Mouse (Mus musculus): ENCODE results near the gene Pcbp4.
A peak's percentile ranks its signal among the peaks of the same experiment; 100 is the strongest.

The Pcbp4 gene

GRCm38 (mm10) chr9:106444836-106445235 lies 8.3 kb upstream of the Pcbp4 start:
- no peak for DNase-seq (ENCODE audit: low read depth, low spot score)

DNA sequence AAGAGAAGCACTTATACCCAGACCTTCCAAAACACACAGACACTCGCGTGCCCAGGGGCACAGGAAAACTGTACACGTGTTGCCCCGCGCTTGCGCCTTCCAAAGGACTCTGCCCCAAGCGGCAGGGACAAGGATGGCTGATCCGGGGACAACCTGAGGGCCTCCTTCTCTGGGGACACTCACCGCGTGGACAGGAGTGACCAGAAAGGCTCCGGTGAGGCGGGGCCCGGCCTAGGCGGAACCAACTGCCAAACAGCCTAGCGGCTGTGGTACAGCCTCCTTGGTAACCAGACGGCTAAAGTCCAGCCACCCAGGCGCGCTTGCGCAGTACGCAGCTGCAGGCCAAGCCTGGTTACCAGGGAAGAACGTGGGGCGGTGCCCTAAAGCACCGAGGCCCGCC lies 5.7 kb upstream of the Pcbp4 start, which contains the start of the genes Abhd14b and Abhd14a:
TSS of gene Abhd14b (plus strand) at position 112 of the 400 bp plus-strand sequence.
TSS of gene Abhd14a (minus strand) at position 331 of the 400 bp plus-strand sequence.
- DNase-seq (ENCODE audit: low read depth, low spot score) = peak; percentile 93

- no peak for DNase-seq (ENCODE audit: low read depth, low spot score)
Measured at GRCm38 (mm10) chr9:106447951-106448350, 5.1 kb upstream of the Pcbp4 start.

GRCm38 (mm10) chr9:106448498-106449031 lies 4.5 kb upstream of the Pcbp4 start:
- peak; percentile 76 for DNase-seq (ENCODE audit: low read depth, low spot score)

GRCm38 (mm10) chr9:106449947-106450346 lies 3.1 kb upstream of the Pcbp4 start:
- DNase-seq (ENCODE audit: low read depth, low spot score) = no peak

GRCm38 (mm10) chr9:106450661-106451060 lies 2.4 kb upstream of the Pcbp4 start:
- DNase-seq (ENCODE audit: low read depth, low spot score) = peak; percentile 88

DNA sequence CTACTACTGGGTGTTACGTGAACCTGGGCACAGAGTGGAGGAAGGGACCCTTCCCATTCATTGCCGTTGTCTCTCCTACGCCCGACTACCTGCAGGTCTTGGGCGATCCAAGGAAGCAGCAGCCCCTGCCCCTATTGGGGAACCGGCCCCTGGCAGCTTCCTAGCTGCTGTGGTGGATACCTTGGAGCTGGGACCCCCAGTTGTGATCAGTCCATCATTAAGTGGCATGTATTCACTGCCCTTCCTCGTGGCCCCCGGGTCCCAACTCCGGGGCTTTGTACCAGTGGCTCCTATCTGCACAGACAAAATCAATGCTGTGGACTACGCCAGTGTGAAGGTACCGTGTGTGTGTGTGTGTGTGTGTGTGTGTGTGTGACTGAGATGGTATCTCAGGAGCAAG lies 1.8 kb upstream of the Pcbp4 start:
- no peak for DNase-seq (ENCODE audit: low read depth, low spot score)

GRCm38 (mm10) chr9:106451899-106452298 lies 1.2 kb upstream of the Pcbp4 start:
- no peak for DNase-seq (ENCODE audit: low read depth, low spot score)

- no peak for DNase-seq (ENCODE audit: low read depth, low spot score)
Measured at GRCm38 (mm10) chr9:106452351-106452750, 740 bp upstream of the Pcbp4 start.

DNA sequence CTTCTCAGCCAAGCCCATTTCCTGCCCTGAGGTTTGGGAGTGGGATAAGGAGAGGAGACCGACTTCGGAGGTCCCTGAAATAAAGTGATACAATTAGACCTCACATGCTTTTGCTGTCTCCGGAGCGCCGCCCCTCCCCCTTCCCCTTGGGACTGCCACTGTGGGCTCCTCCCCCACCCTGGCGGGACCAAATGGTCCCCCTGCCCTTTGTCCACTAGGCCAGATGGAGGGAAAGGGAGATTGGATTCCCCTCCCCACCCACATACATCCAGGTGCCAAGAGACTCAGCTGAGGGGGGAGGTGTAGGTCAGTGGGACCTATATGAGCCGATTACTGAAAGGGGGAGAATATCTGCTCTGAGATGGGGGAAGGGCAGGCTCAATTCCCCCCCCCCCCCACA lies 270 bp upstream of the Pcbp4 start:
- DNase-seq (ENCODE audit: low read depth, low spot score) = peak; percentile 41

GRCm38 (mm10) chr9:106454071-106454761 lies 1.1 kb downstream of the Pcbp4 start:
- DNase-seq (ENCODE audit: low read depth, low spot score) = peak; percentile 57

GRCm38 (mm10) chr9:106454888-106455681 lies 2.0 kb downstream of the Pcbp4 start:
- DNase-seq (ENCODE audit: low read depth, low spot score) = peak; percentile 67

DNA sequence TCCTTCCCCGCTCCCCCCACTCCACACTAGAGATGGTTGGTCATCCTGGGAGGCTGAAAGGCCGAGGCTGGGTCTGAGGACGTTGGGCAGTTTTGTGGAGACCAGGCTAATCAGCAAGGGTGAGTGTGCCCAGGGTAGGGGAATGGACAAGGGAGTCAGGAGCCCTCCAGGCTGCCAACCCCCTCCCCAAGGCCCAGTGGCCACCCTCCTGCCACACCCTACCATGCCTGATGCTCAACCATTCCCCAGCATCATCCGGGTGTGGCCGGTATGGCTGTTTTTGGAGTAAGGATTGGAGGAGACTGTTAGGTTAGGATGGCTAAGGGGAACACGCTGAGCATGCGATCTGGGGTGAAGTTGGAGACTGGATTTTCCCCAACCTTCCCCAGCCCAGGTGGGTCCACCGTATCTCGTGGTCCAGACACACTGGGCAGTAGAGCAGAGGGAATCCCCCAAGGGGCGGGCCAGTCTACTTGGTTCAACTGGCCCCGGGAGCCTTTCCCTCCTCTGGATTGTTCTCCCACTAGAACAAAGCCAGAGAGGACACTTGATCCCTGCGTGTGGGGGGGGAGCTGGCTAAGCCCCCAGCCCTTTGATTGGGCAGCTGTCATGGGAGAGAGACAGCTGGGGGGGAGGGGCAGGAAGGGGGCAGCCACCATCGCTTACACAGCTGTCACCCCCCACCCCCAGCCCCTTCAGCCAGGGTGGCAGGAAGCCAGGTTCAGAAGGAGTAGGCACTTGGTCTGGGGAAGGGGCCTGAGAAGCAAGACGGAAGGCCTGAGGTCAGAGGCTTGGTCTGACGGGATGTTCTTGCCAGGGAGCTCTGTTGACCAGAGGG lies 3.5 kb downstream of the Pcbp4 start:
- DNase-seq (ENCODE audit: low read depth, low spot score) = no peak

DNA sequence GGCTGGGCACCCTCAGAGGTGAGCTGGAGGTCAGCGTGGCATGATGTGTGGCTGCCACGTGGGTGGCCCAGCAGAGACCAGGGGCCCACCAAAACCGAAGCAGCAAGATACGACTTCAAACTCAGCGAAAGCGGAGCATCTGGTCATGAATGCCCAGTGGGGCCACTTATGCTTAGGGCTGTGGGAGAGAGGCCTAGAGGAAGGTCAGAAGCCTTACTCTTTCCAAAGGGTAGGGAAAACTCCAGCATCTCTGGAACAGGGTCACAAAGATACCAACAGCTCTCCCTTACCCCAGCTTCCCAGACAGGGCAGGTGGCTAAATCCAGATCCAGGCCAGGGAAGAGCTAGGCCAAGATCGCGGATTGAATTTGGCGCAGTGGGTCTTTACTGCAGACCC lies 4.1 kb downstream of the Pcbp4 start:
- DNase-seq (ENCODE audit: low read depth, low spot score) = no peak

GRCm38 (mm10) chr9:106457920-106458319 lies 4.8 kb downstream of the Pcbp4 start:
- no peak for DNase-seq (ENCODE audit: low read depth, low spot score)

DNA sequence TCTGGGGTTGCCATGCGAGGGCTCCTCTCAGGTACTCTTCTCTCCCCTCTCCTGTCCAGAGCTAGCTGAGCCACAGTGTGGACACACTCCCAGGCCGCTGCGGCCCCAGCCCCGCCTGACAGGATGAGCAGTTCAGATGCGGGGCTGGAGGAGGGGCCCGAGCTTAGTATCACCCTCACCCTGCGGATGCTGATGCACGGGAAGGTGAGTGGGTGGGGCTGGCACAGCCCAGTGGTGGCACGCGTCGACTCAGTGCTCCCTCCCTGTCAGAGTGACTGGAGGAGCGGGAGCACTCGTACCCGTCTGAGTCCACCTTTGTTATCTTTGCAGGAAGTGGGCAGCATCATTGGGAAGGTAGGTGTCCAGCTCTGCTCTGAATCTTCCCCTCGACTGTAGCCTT lies 6.9 kb downstream of the Pcbp4 start:
- DNase-seq (ENCODE audit: low read depth, low spot score) = no peak

- no peak for DNase-seq (ENCODE audit: low read depth, low spot score)
Measured at GRCm38 (mm10) chr9:106460401-106461025, 7.4 kb downstream of the Pcbp4 start.

GRCm38 (mm10) chr9:106461026-106461415 lies 7.9 kb downstream of the Pcbp4 start:
- DNase-seq (ENCODE audit: low read depth, low spot score) = no peak

- no peak for DNase-seq (ENCODE audit: low read depth, low spot score)
Measured at GRCm38 (mm10) chr9:106461641-106462429, 8.7 kb downstream of the Pcbp4 start.

DNA sequence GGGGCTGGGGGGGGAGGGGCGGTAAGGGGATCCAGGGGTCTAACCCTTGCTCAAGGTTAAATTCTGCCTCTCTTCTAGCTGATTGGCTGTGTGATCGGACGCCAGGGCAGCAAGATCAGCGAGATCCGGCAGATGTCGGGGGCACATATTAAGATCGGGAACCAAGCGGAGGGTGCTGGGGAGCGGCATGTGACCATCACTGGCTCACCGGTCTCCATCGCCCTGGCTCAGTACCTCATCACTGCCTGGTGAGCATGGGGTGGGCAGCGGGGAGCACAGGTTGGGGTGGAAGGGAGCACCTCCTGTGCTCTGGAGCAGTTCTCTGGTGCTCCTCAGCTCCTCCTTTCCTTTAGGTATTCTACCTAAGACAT lies 9.3 kb downstream of the Pcbp4 start:
- DNase-seq (ENCODE audit: low read depth, low spot score) = no peak

Data from 3T3-L1 (cell line).